Mouse (Mus musculus) stomach, postnatal 0 days (tissue): Measurements from ENCODE around the gene Acin1.

ENCODE experiments used
- CTCF ChIP-seq: IDR thresholded peaks from 2 replicates; pipeline ENCODE4 v1.5.1; 2016; ENCODE audit warnings: antibody characterized with exemption, low read depth, mild to moderate bottlenecking, moderate library complexity
- EP300 ChIP-seq: optimal IDR thresholded peaks from 2 replicates; pipeline ENCODE3; 2016; ENCODE audit warnings: antibody characterized with exemption

DNA sequence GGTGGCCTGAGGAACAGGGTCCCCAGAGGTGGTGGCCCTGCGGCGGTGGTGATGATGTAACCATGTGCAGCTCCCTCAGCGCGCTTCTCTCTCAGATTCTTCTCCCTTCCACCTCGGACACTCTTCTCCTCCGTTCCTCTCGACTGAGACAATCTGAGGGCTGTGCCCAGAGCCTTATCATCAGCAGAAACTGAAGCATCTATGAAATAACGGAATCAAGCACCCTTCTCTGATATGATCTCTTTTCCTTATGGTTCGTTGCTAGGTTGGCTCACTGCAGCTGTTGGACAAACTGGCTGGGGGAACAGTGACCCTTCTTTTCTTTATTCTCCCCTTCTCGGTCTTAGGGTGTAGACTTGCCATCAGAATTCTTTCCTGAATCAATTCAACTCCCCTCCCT is 16.5 kb upstream of the Acin1 start:
- TF ChIP-seq EP300, result no peak
- TF ChIP-seq CTCF, result no peak
